Mouse (Mus musculus) adrenal gland, adult 8-10 months (tissue): ENCODE measurements around the gene Slc35e1. TPM values are rescaled to one million over a fixed set of nuclear protein-coding genes. Genes with fewer than 3 reads are reported as not detected.

ENCODE experiments used
- DNase-seq: peaks from one replicate; pipeline ENCODE4 v3.0.0; 2022
- total RNA-seq, 4 experiments: library from RNA; stranded (reverse); gene quantifications; 2 replicates each; pipeline ENCODE4 v1.2.4; 2022

Slc35e1 gene
- 10 to 100 TPM; 31.1 to 40.8 (median 35.2) TPM for total RNA-seq

GRCm38 (mm10) chr8:72491680-72492621 is at the start of gene Slc35e1:
Gene Slc35e1, minus strand, starts transcription at chr8:72492614.
- DNase-seq: no peak

GRCm38 (mm10) chr8:72539234-72539633 is 46.8 kb upstream of the Slc35e1 start:
- DNase-seq: no peak

GRCm38 (mm10) chr8:72534888-72535287 is 42.5 kb upstream of the Slc35e1 start:
- no peak for DNase-seq

- no peak for DNase-seq
Measured at GRCm38 (mm10) chr8:72532103-72532502, 39.7 kb upstream of the Slc35e1 start.

GRCm38 (mm10) chr8:72521888-72522287 is 29.5 kb upstream of the Slc35e1 start:
- DNase-seq: no peak

- DNase-seq: no peak
Measured at GRCm38 (mm10) chr8:72517421-72517988, 25.1 kb upstream of the Slc35e1 start.

GRCm38 (mm10) chr8:72513158-72513557 is 20.7 kb upstream of the Slc35e1 start:
- DNase-seq: no peak

GRCm38 (mm10) chr8:72512648-72513047 is 20.2 kb upstream of the Slc35e1 start:
- DNase-seq: no peak

- DNase-seq: no peak
Measured at GRCm38 (mm10) chr8:72507505-72507904, 15.1 kb upstream of the Slc35e1 start.

- no peak for DNase-seq
Measured at GRCm38 (mm10) chr8:72504637-72505314, 12.4 kb upstream of the Slc35e1 start.

- DNase-seq: no peak
Measured at GRCm38 (mm10) chr8:72504137-72504536, 11.7 kb upstream of the Slc35e1 start.

- DNase-seq: no peak
Measured at GRCm38 (mm10) chr8:72500521-72500931, 8.1 kb upstream of the Slc35e1 start.

GRCm38 (mm10) chr8:72499521-72500284 is 7.3 kb upstream of the Slc35e1 start:
- DNase-seq: no peak

- DNase-seq: no peak
Measured at GRCm38 (mm10) chr8:72498527-72498926, 6.1 kb upstream of the Slc35e1 start.

GRCm38 (mm10) chr8:72497911-72498310 is 5.5 kb upstream of the Slc35e1 start:
- DNase-seq: no peak

- no peak for DNase-seq
Measured at GRCm38 (mm10) chr8:72496217-72496616, 3.8 kb upstream of the Slc35e1 start.

GRCm38 (mm10) chr8:72495411-72496111 is 3.1 kb upstream of the Slc35e1 start:
- DNase-seq: no peak

GRCm38 (mm10) chr8:72493381-72493780 is 967 bp upstream of the Slc35e1 start:
- no peak for DNase-seq

- DNase-seq: peak; percentile 99
Measured at GRCm38 (mm10) chr8:72492622-72493081, 238 bp upstream of the Slc35e1 start.

GRCm38 (mm10) chr8:72491017-72491416 is 1.4 kb downstream of the Slc35e1 start:
- no peak for DNase-seq

GRCm38 (mm10) chr8:72487014-72487413 is 5.4 kb downstream of the Slc35e1 start:
- no peak for DNase-seq
